Mouse (Mus musculus): ENCODE measurements at regions not wholly inside any gene's neighbourhood (a gene's known extent, or its start where the extent isn't known, plus 50 kb on each side); places are given as distances from the start of the nearest gene placed in this dataset.

DNA sequence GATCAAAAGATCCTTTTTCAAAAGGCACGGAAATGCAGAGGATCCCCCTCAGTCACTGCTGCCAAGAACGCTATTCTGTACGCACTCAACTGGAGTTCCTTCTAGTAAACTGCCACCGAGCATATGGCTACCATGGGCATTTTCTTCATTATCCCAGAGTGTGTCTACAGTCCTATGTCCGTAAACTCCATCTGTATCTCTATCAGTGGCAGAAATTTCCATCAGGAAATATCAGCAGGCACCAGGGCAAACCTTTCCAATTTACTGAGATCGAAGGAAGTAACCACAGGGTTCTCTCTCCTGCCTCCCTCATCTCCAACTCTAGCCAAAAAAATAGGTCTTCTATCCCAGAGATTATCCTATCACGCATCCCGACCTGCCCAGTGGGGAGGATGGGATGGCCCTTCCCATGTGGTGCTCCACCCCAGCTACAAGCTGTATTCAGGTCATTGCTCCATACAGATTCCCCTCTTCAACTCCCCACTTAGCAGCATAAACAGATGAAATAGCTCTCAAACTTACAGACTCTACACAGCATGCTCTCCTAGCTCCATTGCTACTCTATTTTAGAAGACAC, 310.5 kb downstream of the Gm45692 start:
- no peaks in the 10 kb centered on the region for H3K36me3 ChIP-seq
- no peaks in the 10 kb centered on the region for H3K9me3 ChIP-seq
- 78% methylated on average over 8 of the region's 8 CpGs for WGBS
- no peak overlapping the region for H3K4me2 ChIP-seq (replicated peaks)
- H3K9ac ChIP-seq: no peak overlapping the region
- H3K27ac ChIP-seq: no peak overlapping the region
- no peaks in the 10 kb centered on the region for H3K4me1 ChIP-seq
- no peak overlapping the region for H3K4me3 ChIP-seq
- H3K27me3 ChIP-seq: no peaks in the 10 kb centered on the region
- no peak for ATAC-seq (ENCODE audit: insufficient number of reproducible peaks, insufficient read depth, low FRiP score, low TSS enrichment)

DNA sequence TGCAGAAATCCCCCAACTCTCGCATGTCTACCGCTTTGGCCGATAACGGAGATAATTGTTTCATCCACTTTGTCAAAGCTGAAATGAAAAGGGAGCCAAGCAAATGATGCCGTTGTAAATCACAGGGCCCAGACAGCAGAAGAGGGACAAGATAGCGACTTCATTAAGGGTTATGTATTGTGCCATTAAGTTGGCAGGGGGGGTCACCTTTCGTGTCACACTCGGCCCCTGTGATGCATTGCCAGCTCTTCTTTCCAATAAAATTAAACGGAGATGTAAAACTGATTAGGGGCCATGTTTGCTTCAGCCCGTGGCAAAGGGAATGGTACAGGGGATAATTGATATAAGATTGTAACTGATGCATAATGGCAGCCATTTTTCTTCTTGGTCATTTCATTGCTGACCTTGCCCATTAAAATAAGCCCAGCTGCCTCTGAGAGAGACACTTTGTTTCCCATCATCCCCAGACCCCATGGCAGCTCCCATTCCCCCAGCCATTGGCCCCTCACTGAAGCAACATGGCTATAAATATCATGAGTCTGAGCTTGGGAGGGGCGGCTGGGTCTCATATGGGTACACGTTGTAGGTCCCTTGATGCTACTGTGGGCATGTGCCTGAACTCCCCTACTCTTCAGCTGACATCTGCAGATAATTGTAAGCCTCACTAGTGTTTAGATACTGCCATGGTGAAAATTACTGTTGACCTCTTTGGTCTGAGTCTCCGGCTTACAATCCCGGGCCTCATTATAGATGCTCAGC, 313.0 kb downstream of the Gm45692 start:
- Histone ChIP-seq H3K27ac (no peak overlapping the region), H3K4me3 (no peak overlapping the region), H3K9me3 (no peaks in the 10 kb centered on the region), H3K9ac (no peak overlapping the region), H3K4me2 (replicated peaks) (no peak overlapping the region), H3K36me3 (no peaks in the 10 kb centered on the region), H3K27me3 (no peaks in the 10 kb centered on the region), H3K4me1 (no peaks in the 10 kb centered on the region)
- WGBS: 78% methylated on average over 14 of the region's 14 CpGs
- no peak for ATAC-seq (ENCODE audit: insufficient number of reproducible peaks, insufficient read depth, low FRiP score, low TSS enrichment)

GRCm38 (mm10) chr8:26436236-26436635, 316.9 kb downstream of the Gm45692 start:
- Histone ChIP-seq H3K9me3 (no peaks in the 10 kb centered on the region), H3K4me2 (replicated peaks) (no peak overlapping the region), H3K9ac (no peak overlapping the region), H3K4me1 (0 out of 2 replicates have a peak, but pooled peaks cover 6% of the 10 kb centered on the region), H3K27me3 (no peaks in the 10 kb centered on the region), H3K27ac (no peak overlapping the region), H3K36me3 (no peaks in the 10 kb centered on the region), H3K4me3 (no peak overlapping the region)
- no peak for ATAC-seq (ENCODE audit: insufficient number of reproducible peaks, insufficient read depth, low FRiP score, low TSS enrichment)
- 91% methylated on average over 11 of the region's 11 CpGs for WGBS

DNA sequence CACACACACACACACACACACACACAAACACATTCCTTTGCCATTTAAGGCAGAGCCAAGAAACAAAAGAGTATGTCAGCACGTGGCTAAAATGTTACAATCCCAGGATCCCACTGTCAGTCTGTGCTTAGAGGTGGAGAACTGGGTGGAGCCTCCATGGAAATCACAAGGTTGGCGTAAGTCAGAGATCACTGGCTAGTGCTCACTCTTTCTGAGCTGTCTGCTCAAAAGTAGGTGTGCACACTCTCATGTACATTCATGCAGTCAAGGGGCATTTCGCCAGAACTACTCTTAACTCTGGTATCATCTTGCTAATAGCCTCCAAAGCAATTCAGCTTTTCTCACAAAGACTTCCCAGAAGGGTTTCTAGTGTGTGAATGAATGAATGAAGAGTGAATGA, 318.2 kb downstream of the Gm45692 start:
- Histone ChIP-seq H3K27me3 (no peaks in the 10 kb centered on the region), H3K27ac (no peak overlapping the region), H3K4me1 (0 out of 2 replicates have a peak, but pooled peaks cover 6% of the 10 kb centered on the region), H3K36me3 (no peaks in the 10 kb centered on the region), H3K4me2 (replicated peaks) (no peak overlapping the region), H3K9me3 (no peaks in the 10 kb centered on the region), H3K4me3 (no peak overlapping the region), H3K9ac (no peak overlapping the region)
- 77% methylated on average over 3 of the region's 3 CpGs for WGBS
- ATAC-seq (ENCODE audit: insufficient number of reproducible peaks, insufficient read depth, low FRiP score, low TSS enrichment): no peak

GRCm38 (mm10) chr8:26438246-26438862, 319.0 kb downstream of the Gm45692 start:
- Histone ChIP-seq H3K4me2 (replicated peaks) (no peak overlapping the region), H3K4me3 (no peak overlapping the region), H3K36me3 (no peaks in the 10 kb centered on the region), H3K9ac (no peak overlapping the region), H3K27me3 (no peaks in the 10 kb centered on the region), H3K9me3 (no peaks in the 10 kb centered on the region), H3K27ac (no peak overlapping the region), H3K4me1 (0 out of 2 replicates have a peak, but pooled peaks cover 6% of the 10 kb centered on the region)
- WGBS: 81% methylated on average over 15 of the region's 15 CpGs
- no peak for ATAC-seq (ENCODE audit: insufficient number of reproducible peaks, insufficient read depth, low FRiP score, low TSS enrichment)

DNA sequence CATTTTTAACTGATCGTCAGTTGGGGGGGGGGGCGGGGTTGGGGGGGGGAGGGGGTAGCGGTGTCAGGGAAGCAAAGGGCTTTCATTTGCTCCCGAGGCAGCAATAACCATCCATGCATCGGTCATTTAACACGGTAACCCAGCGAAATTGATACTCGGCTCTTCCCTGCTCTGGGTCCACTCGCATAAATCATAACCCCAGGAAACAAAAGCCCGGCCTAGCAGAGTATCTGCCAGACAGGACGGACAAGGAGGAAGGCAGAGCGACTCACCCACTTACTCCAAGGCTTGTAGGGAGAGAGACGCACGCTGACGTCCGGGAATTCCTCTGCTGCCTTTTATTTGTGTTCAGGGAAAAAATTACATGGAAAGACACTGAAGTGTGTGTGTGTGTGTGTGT, 319.5 kb downstream of the Gm45692 start:
- Histone ChIP-seq H3K27me3 (no peaks in the 10 kb centered on the region), H3K36me3 (no peaks in the 10 kb centered on the region), H3K4me3 (no peak overlapping the region), H3K9me3 (no peaks in the 10 kb centered on the region), H3K9ac (no peak overlapping the region), H3K4me1 (0 out of 2 replicates have a peak, but pooled peaks cover 6% of the 10 kb centered on the region), H3K4me2 (replicated peaks) (no peak overlapping the region), H3K27ac (no peak overlapping the region)
- 48% methylated on average over 16 of the region's 16 CpGs for WGBS
- no peak for ATAC-seq (ENCODE audit: insufficient number of reproducible peaks, insufficient read depth, low FRiP score, low TSS enrichment)

GRCm38 (mm10) chr8:26441268-26442030, 322.1 kb downstream of the Gm45692 start:
- H3K4me2 ChIP-seq (replicated peaks): no peak overlapping the region
- H3K27me3 ChIP-seq: no peaks in the 10 kb centered on the region
- ATAC-seq (ENCODE audit: insufficient number of reproducible peaks, insufficient read depth, low FRiP score, low TSS enrichment): no peak
- H3K9me3 ChIP-seq: no peaks in the 10 kb centered on the region
- 68% methylated on average over 12 of the region's 12 CpGs for WGBS
- H3K4me1 ChIP-seq: 0 out of 2 replicates have a peak, but pooled peaks cover 6% of the 10 kb centered on the region
- H3K4me3 ChIP-seq: no peak overlapping the region
- H3K27ac ChIP-seq: no peak overlapping the region
- H3K36me3 ChIP-seq: no peaks in the 10 kb centered on the region
- H3K9ac ChIP-seq: no peak overlapping the region

DNA sequence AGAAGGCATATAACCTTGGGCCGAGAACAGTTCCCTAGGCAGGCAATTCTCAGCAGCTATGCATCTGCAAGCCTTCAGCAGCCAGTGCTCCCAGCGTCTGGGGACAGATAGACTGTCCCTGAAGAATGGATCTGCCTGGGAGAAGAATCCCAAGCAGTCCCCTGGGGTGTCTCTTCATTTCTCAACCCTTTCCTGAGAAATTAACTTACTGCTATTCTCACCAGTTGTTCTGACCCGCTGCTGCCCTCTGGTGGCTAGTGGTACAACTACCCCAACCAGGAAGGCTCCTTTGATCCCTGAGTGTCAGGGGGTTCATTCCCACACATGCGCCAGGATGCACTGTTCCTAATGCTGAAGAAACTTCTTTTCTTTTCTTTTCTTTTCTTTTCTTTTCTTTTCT, 323.7 kb downstream of the Gm45692 start:
- Histone ChIP-seq H3K4me3 (no peak overlapping the region), H3K27me3 (no peaks in the 10 kb centered on the region), H3K9ac (no peak overlapping the region), H3K36me3 (no peaks in the 10 kb centered on the region), H3K4me1 (0 out of 2 replicates have a peak, but pooled peaks cover 6% of the 10 kb centered on the region), H3K4me2 (replicated peaks) (no peak overlapping the region), H3K27ac (no peak overlapping the region), H3K9me3 (no peaks in the 10 kb centered on the region)
- ATAC-seq (ENCODE audit: insufficient number of reproducible peaks, insufficient read depth, low FRiP score, low TSS enrichment): no peak
- 36% methylated on average over 4 of the region's 4 CpGs for WGBS

DNA sequence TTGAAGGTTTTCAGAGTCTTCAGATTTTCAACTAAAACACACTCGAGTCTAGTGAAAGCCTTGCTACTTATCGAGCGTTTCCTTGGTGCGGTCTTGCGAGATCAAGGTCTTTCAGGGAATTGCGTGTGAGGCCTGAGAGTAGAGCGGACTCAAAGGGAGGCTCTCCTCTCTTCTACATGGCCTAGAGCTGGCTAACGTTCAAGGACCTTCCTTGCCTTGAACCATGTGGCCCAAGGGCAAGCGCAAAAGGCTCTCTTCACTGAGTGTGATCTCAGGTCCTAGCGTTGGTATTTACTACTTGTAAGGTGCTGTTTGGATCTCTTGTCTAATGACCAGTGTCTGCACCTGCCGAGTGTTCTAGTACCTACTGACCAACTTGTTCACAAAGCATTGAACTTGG, 324.4 kb downstream of the Gm45692 start:
- Histone ChIP-seq H3K4me3 (no peak overlapping the region), H3K27me3 (no peaks in the 10 kb centered on the region), H3K9ac (no peak overlapping the region), H3K9me3 (no peaks in the 10 kb centered on the region), H3K4me1 (0 out of 2 replicates have a peak, but pooled peaks cover 4% of the 10 kb centered on the region), H3K36me3 (no peaks in the 10 kb centered on the region), H3K27ac (no peak overlapping the region), H3K4me2 (replicated peaks) (no peak overlapping the region)
- ATAC-seq (ENCODE audit: insufficient number of reproducible peaks, insufficient read depth, low FRiP score, low TSS enrichment): no peak
- 89% methylated on average over 11 of the region's 11 CpGs for WGBS

DNA sequence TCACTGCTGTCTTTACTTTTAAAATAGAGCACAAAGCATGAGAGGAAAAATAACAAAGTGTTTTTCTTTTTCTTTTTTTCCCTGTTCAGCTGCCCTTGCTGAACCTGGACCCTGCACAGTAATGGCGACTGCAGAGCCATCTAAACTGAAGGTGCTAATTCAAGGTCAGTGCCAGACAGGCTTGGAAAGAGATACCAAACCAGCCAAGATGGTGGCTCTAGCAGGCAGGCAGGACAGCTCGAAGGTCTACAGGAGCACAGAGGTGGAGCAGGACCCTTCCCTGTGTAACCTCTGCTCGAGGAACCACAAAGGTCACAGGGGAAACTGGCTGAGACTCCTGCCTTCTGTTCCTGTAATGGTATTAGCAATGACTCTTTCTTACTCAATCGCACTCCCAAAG, 326.7 kb downstream of the Gm45692 start:
- Histone ChIP-seq H3K9me3 (no peaks in the 10 kb centered on the region), H3K36me3 (no peaks in the 10 kb centered on the region), H3K9ac (no peak overlapping the region), H3K27ac (no peak overlapping the region), H3K27me3 (no peaks in the 10 kb centered on the region), H3K4me2 (replicated peaks) (no peak overlapping the region), H3K4me1 (peaks cover 10% of the 10 kb centered on the region; the same call in 1 of the 2 replicates), H3K4me3 (no peak overlapping the region)
- 78% methylated on average over 4 of the region's 4 CpGs for WGBS
- ATAC-seq (ENCODE audit: insufficient number of reproducible peaks, insufficient read depth, low FRiP score, low TSS enrichment): no peak

- H3K4me3 ChIP-seq: no peak overlapping the region
- peaks cover 16% of the 10 kb centered on the region; the same call in 1 of the 2 replicates for H3K4me1 ChIP-seq
- no peaks in the 10 kb centered on the region for H3K9me3 ChIP-seq
- H3K9ac ChIP-seq: no peak overlapping the region
- no peaks in the 10 kb centered on the region for H3K36me3 ChIP-seq
- 84% methylated on average over 8 of the region's 8 CpGs for WGBS
- no peaks in the 10 kb centered on the region for H3K27me3 ChIP-seq
- no peak for ATAC-seq (ENCODE audit: insufficient number of reproducible peaks, insufficient read depth, low FRiP score, low TSS enrichment)
- no peak overlapping the region for H3K27ac ChIP-seq
- no peak overlapping the region for H3K4me2 ChIP-seq (replicated peaks)
Measured at GRCm38 (mm10) chr8:26447886-26448640, 328.7 kb downstream of the Gm45692 start.

Data from embryonic facial prominence, embryonic 12.5 days (tissue).